Mouse (Mus musculus): ENCODE measurements around the gene Mst1. TPM values are rescaled to one million over a fixed set of nuclear protein-coding genes. Genes with fewer than 3 reads are reported as not detected.

Gene Mst1
- polyA plus RNA-seq (2012; rRNA removed): 0.59 and 0.90 TPM in 2 replicates

GRCm38 (mm10) chr9:108080168-108080567 is at the start of gene Mst1:
Gene Mst1, plus strand, starts transcription at chr9:108080436.
- Histone ChIP-seq H3K4me1 (ENCODE audit: control insufficient read depth, insufficient read depth, low read length) (peaks cover 20% of the 10 kb centered on the region), H3K27me3 (ENCODE audit: control insufficient read depth, insufficient read depth, low read length) (no peaks in the 10 kb centered on the region)

GRCm38 (mm10) chr9:108032126-108032525 is 48.1 kb upstream of the Mst1 start:
- no peaks in the 10 kb centered on the region for H3K4me1 ChIP-seq (ENCODE audit: control insufficient read depth, insufficient read depth, low read length)
- no peaks in the 10 kb centered on the region; the same call in 1 of the 2 replicates for H3K36me3 ChIP-seq (ENCODE audit: control insufficient read depth, insufficient read depth, low read length)
- no peaks in the 10 kb centered on the region for H3K27me3 ChIP-seq (ENCODE audit: control insufficient read depth, insufficient read depth, low read length)
- no peak overlapping the region for H3K27ac ChIP-seq (ENCODE audit: control insufficient read depth, insufficient read depth, low read depth, low read length)
- no peak overlapping the region for H3K4me3 ChIP-seq (ENCODE audit: control insufficient read depth, low read depth, low read length)
- TF ChIP-seq CTCF (IDR thresholded peaks at IDR 0.05; ENCODE audit: control insufficient read depth, insufficient read depth, insufficient replicate concordance, low read depth, low read length) (no peak), POLR2A (IDR thresholded peaks at IDR 0.05; ENCODE audit: control insufficient read depth, low read depth, low read length) (no peak)

More at GRCm38 (mm10) chr9:108080168-108080567, at the start of gene Mst1:
- peak within 1 kb of the TSS; percentile 96 for H3K4me3 ChIP-seq (ENCODE audit: control insufficient read depth, low read depth, low read length)
- H3K36me3 ChIP-seq (ENCODE audit: control insufficient read depth, insufficient read depth, low read length): no peaks in the 10 kb centered on the region
- TF ChIP-seq POLR2A (IDR thresholded peaks at IDR 0.05; ENCODE audit: control insufficient read depth, low read depth, low read length) (no peak), CTCF (IDR thresholded peaks at IDR 0.05; ENCODE audit: control insufficient read depth, insufficient read depth, insufficient replicate concordance, low read depth, low read length) (no peak)
- H3K27ac ChIP-seq (ENCODE audit: control insufficient read depth, insufficient read depth, low read depth, low read length): no peak within 1 kb of the TSS

GRCm38 (mm10) chr9:108035331-108036156 is 44.7 kb upstream of the Mst1 start:
- TF ChIP-seq CTCF (IDR thresholded peaks at IDR 0.05; ENCODE audit: control insufficient read depth, insufficient read depth, insufficient replicate concordance, low read depth, low read length): no peak
- TF ChIP-seq POLR2A (IDR thresholded peaks at IDR 0.05; ENCODE audit: control insufficient read depth, low read depth, low read length): no peak
- Histone ChIP-seq H3K4me1 (ENCODE audit: control insufficient read depth, insufficient read depth, low read length) (no peaks in the 10 kb centered on the region), H3K27ac (ENCODE audit: control insufficient read depth, insufficient read depth, low read depth, low read length) (no peak overlapping the region), H3K36me3 (ENCODE audit: control insufficient read depth, insufficient read depth, low read length) (no peaks in the 10 kb centered on the region; the same call in 1 of the 2 replicates), H3K4me3 (ENCODE audit: control insufficient read depth, low read depth, low read length) (no peak overlapping the region), H3K27me3 (ENCODE audit: control insufficient read depth, insufficient read depth, low read length) (no peaks in the 10 kb centered on the region)

- Histone ChIP-seq H3K4me3 (ENCODE audit: control insufficient read depth, low read depth, low read length) (no peak overlapping the region), H3K36me3 (ENCODE audit: control insufficient read depth, insufficient read depth, low read length) (no peaks in the 10 kb centered on the region; the same call in 1 of the 2 replicates), H3K4me1 (ENCODE audit: control insufficient read depth, insufficient read depth, low read length) (peaks cover 4% of the 10 kb centered on the region), H3K27me3 (ENCODE audit: control insufficient read depth, insufficient read depth, low read length) (no peaks in the 10 kb centered on the region), H3K27ac (ENCODE audit: control insufficient read depth, insufficient read depth, low read depth, low read length) (no peak overlapping the region)
- no peak for TF ChIP-seq CTCF (IDR thresholded peaks at IDR 0.05; ENCODE audit: control insufficient read depth, insufficient read depth, insufficient replicate concordance, low read depth, low read length)
- TF ChIP-seq POLR2A (IDR thresholded peaks at IDR 0.05; ENCODE audit: control insufficient read depth, low read depth, low read length): no peak
Measured at GRCm38 (mm10) chr9:108044751-108045492, 35.3 kb upstream of the Mst1 start.

- H3K36me3 ChIP-seq (ENCODE audit: control insufficient read depth, insufficient read depth, low read length): no peaks in the 10 kb centered on the region; the same call in 1 of the 2 replicates
- no peak overlapping the region for H3K27ac ChIP-seq (ENCODE audit: control insufficient read depth, insufficient read depth, low read depth, low read length)
- no peak overlapping the region for H3K4me3 ChIP-seq (ENCODE audit: control insufficient read depth, low read depth, low read length)
- peaks cover 4% of the 10 kb centered on the region for H3K4me1 ChIP-seq (ENCODE audit: control insufficient read depth, insufficient read depth, low read length)
- no peak for TF ChIP-seq POLR2A (IDR thresholded peaks at IDR 0.05; ENCODE audit: control insufficient read depth, low read depth, low read length)
- TF ChIP-seq CTCF (IDR thresholded peaks at IDR 0.05; ENCODE audit: control insufficient read depth, insufficient read depth, insufficient replicate concordance, low read depth, low read length): no peak
- no peaks in the 10 kb centered on the region for H3K27me3 ChIP-seq (ENCODE audit: control insufficient read depth, insufficient read depth, low read length)
Measured at GRCm38 (mm10) chr9:108046582-108046981, 33.7 kb upstream of the Mst1 start.

GRCm38 (mm10) chr9:108047601-108048565 is 32.4 kb upstream of the Mst1 start:
- Histone ChIP-seq H3K27me3 (ENCODE audit: control insufficient read depth, insufficient read depth, low read length) (no peaks in the 10 kb centered on the region), H3K4me3 (ENCODE audit: control insufficient read depth, low read depth, low read length) (peak overlapping the region; percentile 80), H3K27ac (ENCODE audit: control insufficient read depth, insufficient read depth, low read depth, low read length) (no peak overlapping the region), H3K4me1 (ENCODE audit: control insufficient read depth, insufficient read depth, low read length) (peaks cover 4% of the 10 kb centered on the region), H3K36me3 (ENCODE audit: control insufficient read depth, insufficient read depth, low read length) (no peaks in the 10 kb centered on the region; the same call in 1 of the 2 replicates)
- no peak for TF ChIP-seq CTCF (IDR thresholded peaks at IDR 0.05; ENCODE audit: control insufficient read depth, insufficient read depth, insufficient replicate concordance, low read depth, low read length)
- TF ChIP-seq POLR2A (IDR thresholded peaks at IDR 0.05; ENCODE audit: control insufficient read depth, low read depth, low read length): no peak

Measured in testis, adult 2 months (tissue).